Mouse (Mus musculus) thymus, postnatal 0 days (tissue): ENCODE results near the gene Laptm4a. TPM values are rescaled to one million over a fixed set of nuclear protein-coding genes. Genes with fewer than 3 reads are reported as not detected.

Source experiments
- DNase-seq: peaks from one replicate; pipeline ENCODE4 v3.0.0-alpha.2; 2015; ENCODE audit warnings: low spot score
- polyA plus RNA-seq: library from polyadenylated mRNA; unstranded; fragments of >200 nt; fragmentation: Nextera tagmentation; extraction: Ambion mirVana; gene quantifications from 2 replicates; pipeline ENCODE4 v1.2.1, GENCODE M21; 2015

Gene Laptm4a
- polyA plus RNA-seq, 1 experiment from 2014 or later, result 193 TPM

DNA sequence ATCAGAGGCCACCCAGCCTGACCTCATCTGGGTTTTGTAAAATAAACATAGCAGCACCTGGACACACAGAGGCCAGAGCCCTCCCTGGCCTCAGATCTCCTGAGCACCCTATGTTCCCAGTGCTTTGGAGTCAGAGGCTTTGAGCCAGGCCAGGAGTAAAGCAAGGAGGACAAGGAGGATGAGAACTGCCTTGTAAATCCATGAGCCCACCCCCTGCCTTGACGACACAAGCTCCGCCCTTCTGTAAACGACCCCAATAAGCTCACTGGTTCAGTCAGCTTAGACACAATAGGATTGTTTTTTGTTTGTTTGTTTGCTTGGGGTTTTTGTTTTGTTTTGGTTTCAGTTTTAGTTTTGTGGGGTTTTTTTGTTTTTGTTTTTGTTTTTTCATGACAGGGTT is 19.0 kb upstream of the Laptm4a start:
- no peak for DNase-seq

DNA sequence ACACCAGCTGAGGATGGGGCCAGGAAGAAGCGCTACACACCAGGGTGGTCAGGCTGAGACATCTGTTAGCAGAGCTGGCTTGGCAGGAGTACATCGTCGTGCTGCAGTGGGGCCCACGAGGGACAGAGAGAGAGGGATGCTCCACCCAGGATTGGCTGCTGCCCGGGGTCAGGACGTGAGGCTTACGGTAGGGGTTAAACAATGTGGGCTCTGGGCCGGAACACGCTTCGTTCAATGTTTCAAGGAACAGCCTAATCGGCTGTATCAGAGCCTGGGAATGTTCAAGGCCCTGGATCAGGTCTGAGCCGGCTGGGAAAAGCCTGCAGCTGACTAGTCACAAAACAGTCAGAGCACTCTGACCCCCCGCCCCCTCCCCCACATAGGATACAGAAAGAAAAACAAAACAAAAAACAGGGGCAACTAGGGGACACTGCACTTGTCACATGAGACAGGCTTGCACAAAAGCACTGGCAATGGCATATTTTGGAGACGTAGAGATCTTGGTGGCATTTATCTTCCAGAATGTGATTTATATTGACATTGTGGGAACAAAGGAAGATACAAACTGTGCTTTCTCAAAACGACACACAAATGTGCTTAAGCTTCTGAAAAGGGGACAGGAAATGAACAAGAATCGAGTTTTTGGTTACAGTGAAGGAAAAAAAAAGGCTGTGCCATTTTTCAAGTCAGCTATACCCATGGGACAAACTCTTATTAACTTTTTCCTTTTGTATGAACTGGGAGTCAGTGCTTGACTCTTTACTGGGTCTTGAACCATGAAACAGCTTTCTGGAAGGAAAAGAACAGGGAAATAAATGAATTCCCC is 8.4 kb upstream of the Laptm4a start:
- no peak for DNase-seq

- DNase-seq, result no peak
These were observed 7.6 kb upstream of the Laptm4a start for GRCm38 (mm10) chr12:8913701-8914340.

DNA sequence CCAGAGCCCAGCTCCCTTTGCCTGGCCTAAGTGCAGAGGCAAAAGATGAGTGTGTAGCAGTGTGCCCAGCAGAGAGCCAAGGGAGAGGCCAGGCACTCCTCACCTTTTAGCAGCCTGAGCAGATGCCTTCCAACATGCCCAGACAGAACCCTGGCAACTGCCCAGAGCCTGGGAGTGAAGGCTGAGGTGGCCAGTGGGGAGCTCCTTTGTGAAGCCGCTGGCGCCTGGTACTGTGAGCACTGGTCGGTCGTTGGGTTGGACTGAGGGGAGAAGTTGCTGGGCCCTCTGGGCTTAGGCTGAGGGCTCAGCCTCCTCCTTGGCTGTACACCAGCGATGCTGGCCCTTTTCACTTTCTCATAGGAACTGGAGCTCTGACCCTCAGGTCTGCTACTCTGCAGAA is 5.1 kb upstream of the Laptm4a start:
- DNase-seq, result no peak

- no peak for DNase-seq
These were observed 2.2 kb upstream of the Laptm4a start for GRCm38 (mm10) chr12:8919231-8919630.

GRCm38 (mm10) chr12:8920996-8921393 is 469 bp upstream of the Laptm4a start:
- no peak for DNase-seq

- peak; percentile 34 for DNase-seq
These were observed 1.1 kb downstream of the Laptm4a start for GRCm38 (mm10) chr12:8922369-8923124.

- DNase-seq, result no peak
These were observed 1.6 kb downstream of the Laptm4a start for GRCm38 (mm10) chr12:8923125-8923410.

- no peak for DNase-seq
These were observed 2.1 kb downstream of the Laptm4a start for GRCm38 (mm10) chr12:8923603-8924002.

- no peak for DNase-seq
These were observed 6.2 kb downstream of the Laptm4a start for GRCm38 (mm10) chr12:8927652-8928051.

- DNase-seq, result no peak
These were observed 7.3 kb downstream of the Laptm4a start for GRCm38 (mm10) chr12:8928766-8929165.

- no peak for DNase-seq
These were observed 9.6 kb downstream of the Laptm4a start for GRCm38 (mm10) chr12:8931083-8931482.

DNA sequence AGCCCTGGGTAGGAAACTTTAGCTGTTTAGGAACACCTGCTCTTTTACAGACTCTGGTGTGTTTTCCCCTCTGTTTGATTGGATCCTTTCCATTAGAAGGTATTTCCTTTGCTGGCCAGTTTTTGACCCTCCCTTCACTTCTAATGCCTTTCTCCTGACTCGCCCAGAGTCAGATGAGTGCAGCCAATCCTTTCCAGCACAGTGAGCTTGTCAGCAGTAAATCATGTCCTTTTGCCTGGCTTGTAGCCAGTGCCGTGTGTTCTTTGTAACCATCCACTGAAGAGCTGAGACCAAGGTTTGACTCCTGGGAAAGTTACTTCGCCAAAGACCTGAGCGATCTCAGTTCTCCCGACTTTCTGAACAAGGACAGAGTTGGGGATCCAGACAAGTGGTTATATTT is 13.9 kb downstream of the Laptm4a start:
- no peak for DNase-seq

GRCm38 (mm10) chr12:8936210-8936609 is 14.7 kb downstream of the Laptm4a start:
- DNase-seq, result peak; percentile 21

- no peak for DNase-seq
These were observed 18.0 kb downstream of the Laptm4a start for GRCm38 (mm10) chr12:8939490-8939889.

DNA sequence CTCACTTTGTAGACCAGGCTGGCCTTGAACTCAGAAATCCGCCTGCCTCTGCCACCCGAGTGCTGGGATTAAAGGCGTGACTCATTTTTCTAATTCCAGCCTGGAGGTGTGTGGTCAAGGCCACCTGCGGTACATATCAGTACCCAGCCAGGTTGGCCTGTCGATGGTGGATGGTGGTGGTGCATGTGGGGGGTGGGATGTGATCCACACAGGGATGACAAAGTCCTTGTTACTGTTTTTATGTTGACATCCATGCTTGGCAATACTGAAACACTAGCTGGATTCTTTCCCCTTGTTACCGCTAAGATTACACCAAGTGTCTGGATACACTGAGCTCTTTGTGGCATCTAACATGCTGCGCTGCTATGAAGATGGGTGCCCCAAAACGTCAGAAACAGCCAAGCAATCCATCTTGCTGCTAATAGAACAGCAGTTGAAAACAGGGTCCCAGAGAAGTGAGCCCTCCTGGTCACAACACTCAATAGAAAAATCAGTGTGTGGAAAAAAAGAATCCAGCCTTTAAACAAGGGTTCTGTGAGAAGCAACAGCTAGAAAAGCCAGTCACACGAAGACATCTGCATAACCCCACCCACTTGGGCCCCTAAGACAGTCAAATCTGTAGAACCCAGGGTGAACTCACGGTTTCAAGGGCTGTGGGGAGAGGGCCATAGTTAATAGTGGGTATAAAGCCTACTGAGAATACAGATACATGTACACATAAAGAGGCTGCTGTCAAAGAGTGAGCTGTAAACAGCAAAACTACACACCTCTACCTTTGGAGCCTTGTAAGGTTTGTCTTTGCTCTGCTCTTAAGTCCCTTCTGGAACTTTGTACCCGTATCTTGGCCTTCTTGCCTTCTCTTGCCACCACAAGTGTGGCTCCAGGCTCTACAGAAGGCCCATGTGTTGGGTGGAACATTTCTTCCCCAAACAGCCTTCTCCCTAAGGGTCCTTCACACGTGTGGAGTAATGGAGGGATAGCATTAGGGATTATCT is 18.8 kb downstream of the Laptm4a start:
- no peak for DNase-seq

DNA sequence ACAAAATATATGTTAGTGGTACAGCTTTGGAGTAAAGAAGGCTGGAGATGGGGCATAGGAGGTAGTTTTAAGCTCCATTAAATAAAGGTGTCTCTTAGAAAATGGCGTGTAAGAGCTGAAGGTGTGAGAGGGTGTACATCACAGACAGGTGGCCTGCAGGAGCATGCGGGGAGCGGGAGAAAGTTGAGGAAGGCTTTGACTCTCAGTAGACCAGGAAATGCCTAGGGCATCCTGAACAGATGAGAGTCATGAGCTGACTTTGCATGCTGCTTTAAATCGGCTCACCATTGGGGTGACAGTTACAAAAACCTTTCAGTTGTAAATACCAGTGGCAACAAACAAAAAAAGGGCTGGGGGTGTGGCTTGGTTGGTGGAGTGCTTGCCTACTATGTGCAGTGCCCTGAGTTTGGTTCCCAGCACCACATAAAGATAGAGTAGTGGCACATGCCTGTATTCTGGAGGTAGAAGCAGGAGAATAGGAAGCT is 19.7 kb downstream of the Laptm4a start:
- no peak for DNase-seq

GRCm38 (mm10) chr12:8941699-8942392 is 20.4 kb downstream of the Laptm4a start:
- no peak for DNase-seq

DNA sequence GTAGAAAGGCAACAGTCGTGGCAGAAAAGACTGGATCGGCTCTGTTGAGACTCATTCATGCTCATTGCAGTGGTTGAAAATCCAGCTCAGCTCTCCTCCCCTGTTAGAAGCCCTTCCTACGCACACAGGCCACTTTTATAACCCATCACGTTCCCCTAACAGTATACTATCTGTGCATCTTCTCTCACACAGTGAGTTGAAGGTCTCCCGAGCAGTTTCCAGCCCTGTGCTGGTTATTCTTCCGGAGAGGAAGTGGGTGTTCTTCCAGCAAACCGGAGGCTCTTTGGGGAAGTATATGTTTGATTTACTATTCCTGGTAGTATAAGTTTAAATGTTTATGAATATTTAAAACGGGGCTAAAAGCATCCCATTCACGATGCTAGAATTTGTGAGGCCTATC is 25.7 kb downstream of the Laptm4a start:
- no peak for DNase-seq

DNA sequence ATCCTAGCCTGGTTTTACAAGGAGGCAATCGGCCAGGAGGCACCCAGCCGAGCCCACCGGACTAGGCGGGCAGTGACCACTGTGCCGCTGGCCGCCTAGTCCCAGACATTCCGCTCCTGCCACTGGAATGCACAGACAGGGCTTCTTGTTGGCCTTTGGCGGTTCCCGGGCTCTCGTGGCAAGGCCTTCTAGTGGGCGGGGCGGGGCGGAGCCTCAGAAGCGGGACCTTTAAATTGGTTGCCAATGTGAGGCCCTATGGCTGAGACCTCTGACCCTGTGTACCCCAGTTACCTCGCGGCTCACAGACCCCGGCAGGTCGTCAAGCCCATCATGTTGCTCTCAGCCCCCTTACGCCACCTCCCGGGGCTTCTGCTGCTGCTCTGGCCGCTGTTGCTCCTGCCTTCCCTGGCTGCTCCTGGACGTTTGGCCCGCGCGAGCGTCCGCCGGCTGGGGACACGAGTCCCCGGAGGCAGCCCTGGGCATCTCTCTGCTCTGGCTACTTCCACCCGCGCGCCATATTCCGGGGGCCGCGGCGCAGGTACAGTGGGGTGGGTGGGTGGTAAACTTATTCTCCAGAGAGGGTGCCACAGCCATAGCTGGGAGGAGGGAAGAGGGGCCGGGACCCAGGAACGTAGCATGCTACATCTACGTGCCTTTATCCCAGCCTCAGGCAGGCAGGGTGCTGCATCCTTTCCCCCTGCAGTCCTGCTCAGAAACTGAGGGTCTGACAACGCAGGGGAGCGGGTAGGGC is 26.4 kb downstream of the Laptm4a start, which contains the start of gene Matn3:
Matn3 (plus strand) TSS at position 216 of the 751 bp plus-strand sequence.
- DNase-seq, result no peak
